Mouse (Mus musculus): ENCODE results near the gene Dhx40.
"Not testable (repeated sequence)": the region's sequence is repeated elsewhere in the genome, so short reads cannot be mapped to it uniquely, and the experiment has no call there.

Gene Dhx40

GRCm38 (mm10) chr11:86751010-86751409 is 56.5 kb downstream of the Dhx40 start:
- DNase-seq (ENCODE audit: low spot score): no peak

- DNase-seq (ENCODE audit: low spot score): no peak
Observed at GRCm38 (mm10) chr11:86749776-86750423, 57.6 kb downstream of the Dhx40 start.

GRCm38 (mm10) chr11:86745634-86746404 is 61.7 kb downstream of the Dhx40 start:
- DNase-seq (ENCODE audit: low spot score): no peak

GRCm38 (mm10) chr11:86742605-86743004 is 64.9 kb downstream of the Dhx40 start:
- DNase-seq (ENCODE audit: low spot score): no peak

- no peak for DNase-seq (ENCODE audit: low spot score)
Observed at GRCm38 (mm10) chr11:86741505-86741904, 66.0 kb downstream of the Dhx40 start.

- DNase-seq (ENCODE audit: low spot score): no peak
Observed at GRCm38 (mm10) chr11:86739470-86739869, 68.1 kb downstream of the Dhx40 start.

GRCm38 (mm10) chr11:86738956-86739355 is 68.6 kb downstream of the Dhx40 start:
- no peak for DNase-seq (ENCODE audit: low spot score)

- DNase-seq (ENCODE audit: low spot score): not testable (repeated sequence)
Observed at GRCm38 (mm10) chr11:86738308-86738707, 69.2 kb downstream of the Dhx40 start.

- DNase-seq (ENCODE audit: low spot score): no peak
Observed at GRCm38 (mm10) chr11:86737301-86738000, 70.1 kb downstream of the Dhx40 start.

- DNase-seq (ENCODE audit: low spot score): no peak
Observed at GRCm38 (mm10) chr11:86734993-86735392, 72.6 kb downstream of the Dhx40 start.

GRCm38 (mm10) chr11:86734241-86734939 is 73.2 kb downstream of the Dhx40 start:
- no peak for DNase-seq (ENCODE audit: low spot score)

GRCm38 (mm10) chr11:86731443-86731842 is 76.1 kb downstream of the Dhx40 start:
- no peak for DNase-seq (ENCODE audit: low spot score)

GRCm38 (mm10) chr11:86725607-86726006 is 81.9 kb downstream of the Dhx40 start:
- no peak for DNase-seq (ENCODE audit: low spot score)

GRCm38 (mm10) chr11:86724982-86725381 is 82.6 kb downstream of the Dhx40 start:
- DNase-seq (ENCODE audit: low spot score): no peak

- DNase-seq (ENCODE audit: low spot score): no peak
Observed at GRCm38 (mm10) chr11:86724004-86724403, 83.5 kb downstream of the Dhx40 start.

GRCm38 (mm10) chr11:86719390-86719789 is 88.2 kb downstream of the Dhx40 start:
- no peak for DNase-seq (ENCODE audit: low spot score)

Measured in urinary bladder, postnatal 25 days (tissue).